Mouse (Mus musculus) hindbrain, embryonic 10.5 days (tissue): ENCODE results near the gene Gm20917. TPM values are rescaled to one million over a fixed set of nuclear protein-coding genes. Genes with fewer than 3 reads are reported as not detected.
"Not testable (repeated sequence)": the region's sequence is repeated elsewhere in the genome, so short reads cannot be mapped to it uniquely, and the experiment has no call there.

Experiments
- DNase-seq: peaks from one replicate; pipeline ENCODE4 v3.0.0-alpha.2; 2017; ENCODE audit warnings: low spot score
- H3K27ac ChIP-seq: fragments of 300-500 bp; sonication (generic); 2 replicates; pipeline ENCODE4 v1.5.1; 2016; ENCODE audit warnings: mild to moderate bottlenecking, moderate library complexity
- H3K27me3 ChIP-seq: fragments of 300-500 bp; sonication (generic); 2 replicates; pipeline ENCODE4 v1.6.1; 2016; ENCODE audit warnings: mild to moderate bottlenecking; ENCODE audit not compliant: poor library complexity, insufficient read depth, severe bottlenecking
- H3K36me3 ChIP-seq: fragments of 300-500 bp; sonication (generic); 2 replicates; pipeline ENCODE4 v1.6.1; 2016; ENCODE audit warnings: mild to moderate bottlenecking, moderate library complexity
- H3K4me1 ChIP-seq: fragments of 300-500 bp; sonication (generic); replicated peaks from 2 replicates; pipeline ENCODE4 v1.6.1; 2016; ENCODE audit warnings: mild to moderate bottlenecking
- H3K4me3 ChIP-seq: fragments of 300-500 bp; sonication (generic); 2 replicates; pipeline ENCODE4 v1.5.1; 2016; ENCODE audit warnings: mild to moderate bottlenecking, moderate library complexity
- H3K9me3 ChIP-seq: fragments of 300-500 bp; sonication (generic); 2 replicates; pipeline ENCODE4 v1.6.1; 2016; ENCODE audit warnings: mild to moderate bottlenecking, moderate library complexity
- WGBS: fragments of 180-500 bp; shearing (Covaris S2); methylation state at CpG from one replicate; pipeline ENCODE4 v1.1.7; 2016; 5-methylcytosine and 5-hydroxymethylcytosine counted together
- polyA plus RNA-seq: library from polyadenylated mRNA; unstranded; fragments of >200 nt; fragmentation: Nextera tagmentation; extraction: Ambion mirVana; gene quantifications from 2 replicates; pipeline ENCODE4 v1.2.1, GENCODE M21; 2016

The Gm20917 gene
- polyA plus RNA-seq = not detected in 2 replicates

DNA sequence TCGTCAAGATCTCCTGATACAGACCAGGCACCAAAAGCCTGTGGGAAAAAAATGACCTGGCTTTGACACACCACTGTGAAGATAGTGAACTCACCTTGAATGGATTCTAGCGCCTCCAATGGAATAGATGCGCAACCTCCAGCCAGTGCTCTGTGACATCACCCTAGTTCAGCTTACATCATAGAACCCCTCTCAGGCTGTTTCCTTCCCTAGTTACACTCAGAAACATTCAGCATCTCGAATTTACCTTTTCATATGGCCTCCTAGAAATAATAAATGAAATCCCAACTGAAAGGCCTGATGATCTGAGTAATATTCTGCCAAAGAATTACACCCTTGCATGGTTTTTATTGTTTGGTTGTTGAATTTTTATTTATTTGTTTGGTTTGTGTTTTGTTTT is at the start of gene Gm20917:
Gm20917 (minus strand) TSS at position 101 of the 400 bp plus-strand sequence.
- no CpG with 5 or more reads among the region's 4 CpGs for WGBS
- not testable (repeated sequence) for H3K27ac ChIP-seq, H3K36me3 ChIP-seq, H3K9me3 ChIP-seq, H3K4me3 ChIP-seq, H3K4me1 ChIP-seq, H3K27me3 ChIP-seq, DNase-seq

Other genes with a start within 250 kb of the Gm20917 start
- gene Gm20916, start 168.4 kb upstream of the Gm20917 start, polyA plus RNA-seq = not detected in 2 replicates